Mouse (Mus musculus): ENCODE data around the gene Lpar6. TPM values are rescaled to one million over a fixed set of nuclear protein-coding genes. Genes with fewer than 3 reads are reported as not detected.

The Lpar6 gene
- polyA plus RNA-seq (2014; fragmentation: Nextera tagmentation; extraction: Ambion mirVana), result 17.7 and 17.8 TPM in 2 replicates

- under 1% methylated on average over 19 of the region's 19 CpGs for WGBS
- ATAC-seq (ENCODE audit: low FRiP score), result peak; percentile 81
- Histone ChIP-seq H3K4me1 (ENCODE audit: control insufficient read depth, insufficient read depth, low read length) (peaks cover 10% of the 10 kb centered on the region; the same call in 1 of the 2 replicates), H3K27ac (ENCODE audit: low read depth, low read length) (peak within 1 kb of the TSS; percentile 95), H3K9me3 (ENCODE audit: control insufficient read depth, low read length) (no peaks in the 10 kb centered on the region), H3K9ac (ENCODE audit: low read length) (peak within 1 kb of the TSS; percentile 77), H3K4me2 (peak within 1 kb of the TSS; percentile 54), H3K27me3 (ENCODE audit: control insufficient read depth, insufficient read depth, low read length) (no peaks in the 10 kb centered on the region), H3K36me3 (ENCODE audit: control insufficient read depth, insufficient read depth, low read length) (no peaks in the 10 kb centered on the region), H3K4me3 (ENCODE audit: low read depth, low read length) (peak within 1 kb of the TSS; percentile 56)
- DNase-seq (ENCODE audit: low spot score, missing footprints), result peak; percentile 98
These were observed at the start of gene Lpar6 for GRCm38 (mm10) chr14:73237848-73238321. Lpar6 (plus strand) TSS chr14:73237895.

- H3K4me3 ChIP-seq (ENCODE audit: low read depth, low read length), result no peak overlapping the region
- DNase-seq (ENCODE audit: low spot score, missing footprints) (no peak), ATAC-seq (ENCODE audit: low FRiP score) (no peak)
- H3K27ac ChIP-seq (ENCODE audit: low read depth, low read length), result no peak overlapping the region
- H3K27me3 ChIP-seq (ENCODE audit: control insufficient read depth, insufficient read depth, low read length), result no peaks in the 10 kb centered on the region
- H3K9ac ChIP-seq (ENCODE audit: low read length), result no peak overlapping the region
- H3K4me2 ChIP-seq, result no peak overlapping the region
- no peaks in the 10 kb centered on the region for H3K9me3 ChIP-seq (ENCODE audit: control insufficient read depth, low read length)
- no peaks in the 10 kb centered on the region for H3K4me1 ChIP-seq (ENCODE audit: control insufficient read depth, insufficient read depth, low read length)
- H3K36me3 ChIP-seq (ENCODE audit: control insufficient read depth, insufficient read depth, low read length), result peaks cover 4% of the 10 kb centered on the region; the same call in 1 of the 2 replicates
- WGBS, result 65% methylated on average over 5 of the region's 5 CpGs
These were observed 38.6 kb upstream of the Lpar6 start for GRCm38 (mm10) chr14:73199058-73199457.

GRCm38 (mm10) chr14:73201447-73201846 lies 36.2 kb upstream of the Lpar6 start:
- Histone ChIP-seq H3K9me3 (ENCODE audit: control insufficient read depth, low read length) (no peaks in the 10 kb centered on the region), H3K27me3 (ENCODE audit: control insufficient read depth, insufficient read depth, low read length) (no peaks in the 10 kb centered on the region), H3K4me2 (no peak overlapping the region), H3K36me3 (ENCODE audit: control insufficient read depth, insufficient read depth, low read length) (no peaks in the 10 kb centered on the region; the same call in 1 of the 2 replicates), H3K4me3 (ENCODE audit: low read depth, low read length) (no peak overlapping the region), H3K9ac (ENCODE audit: low read length) (no peak overlapping the region), H3K4me1 (ENCODE audit: control insufficient read depth, insufficient read depth, low read length) (no peaks in the 10 kb centered on the region), H3K27ac (ENCODE audit: low read depth, low read length) (no peak overlapping the region)
- no peak for DNase-seq (ENCODE audit: low spot score, missing footprints)
- WGBS, result 82% methylated on average over 3 of the region's 3 CpGs
- ATAC-seq (ENCODE audit: low FRiP score), result no peak

GRCm38 (mm10) chr14:73204016-73204415 lies 33.7 kb upstream of the Lpar6 start:
- WGBS, result 81% methylated on average over 3 of the region's 3 CpGs
- Histone ChIP-seq H3K27ac (ENCODE audit: low read depth, low read length) (no peak overlapping the region), H3K4me2 (no peak overlapping the region), H3K9me3 (ENCODE audit: control insufficient read depth, low read length) (no peaks in the 10 kb centered on the region), H3K4me1 (ENCODE audit: control insufficient read depth, insufficient read depth, low read length) (no peaks in the 10 kb centered on the region), H3K9ac (ENCODE audit: low read length) (no peak overlapping the region), H3K27me3 (ENCODE audit: control insufficient read depth, insufficient read depth, low read length) (no peaks in the 10 kb centered on the region), H3K4me3 (ENCODE audit: low read depth, low read length) (no peak overlapping the region), H3K36me3 (ENCODE audit: control insufficient read depth, insufficient read depth, low read length) (no peaks in the 10 kb centered on the region)
- no peak for ATAC-seq (ENCODE audit: low FRiP score)
- DNase-seq (ENCODE audit: low spot score, missing footprints), result no peak

GRCm38 (mm10) chr14:73209262-73209661 lies 28.4 kb upstream of the Lpar6 start:
- no peaks in the 10 kb centered on the region for H3K27me3 ChIP-seq (ENCODE audit: control insufficient read depth, insufficient read depth, low read length)
- H3K4me2 ChIP-seq, result no peak overlapping the region
- DNase-seq (ENCODE audit: low spot score, missing footprints), result no peak
- H3K4me1 ChIP-seq (ENCODE audit: control insufficient read depth, insufficient read depth, low read length), result no peaks in the 10 kb centered on the region
- no peak overlapping the region for H3K9ac ChIP-seq (ENCODE audit: low read length)
- H3K4me3 ChIP-seq (ENCODE audit: low read depth, low read length), result no peak overlapping the region
- H3K9me3 ChIP-seq (ENCODE audit: control insufficient read depth, low read length), result no peaks in the 10 kb centered on the region
- ATAC-seq (ENCODE audit: low FRiP score), result no peak
- H3K36me3 ChIP-seq (ENCODE audit: control insufficient read depth, insufficient read depth, low read length), result no peaks in the 10 kb centered on the region
- no peak overlapping the region for H3K27ac ChIP-seq (ENCODE audit: low read depth, low read length)

- Histone ChIP-seq H3K4me1 (ENCODE audit: control insufficient read depth, insufficient read depth, low read length) (no peaks in the 10 kb centered on the region), H3K9ac (ENCODE audit: low read length) (no peak overlapping the region), H3K4me2 (no peak overlapping the region), H3K27ac (ENCODE audit: low read depth, low read length) (no peak overlapping the region), H3K9me3 (ENCODE audit: control insufficient read depth, low read length) (no peaks in the 10 kb centered on the region), H3K4me3 (ENCODE audit: low read depth, low read length) (no peak overlapping the region), H3K27me3 (ENCODE audit: control insufficient read depth, insufficient read depth, low read length) (no peaks in the 10 kb centered on the region), H3K36me3 (ENCODE audit: control insufficient read depth, insufficient read depth, low read length) (no peaks in the 10 kb centered on the region; the same call in 1 of the 2 replicates)
- DNase-seq (ENCODE audit: low spot score, missing footprints) (no peak), ATAC-seq (ENCODE audit: low FRiP score) (no peak)
- WGBS, result 94% methylated on average over 8 of the region's 8 CpGs
These were observed 27.5 kb upstream of the Lpar6 start for GRCm38 (mm10) chr14:73210196-73210595.

GRCm38 (mm10) chr14:73211477-73211876 lies 26.2 kb upstream of the Lpar6 start:
- no peak for DNase-seq (ENCODE audit: low spot score, missing footprints)
- no peak overlapping the region for H3K27ac ChIP-seq (ENCODE audit: low read depth, low read length)
- WGBS, result 97% methylated on average over 5 of the region's 5 CpGs

GRCm38 (mm10) chr14:73217062-73217461 lies 20.6 kb upstream of the Lpar6 start:
- Histone ChIP-seq H3K36me3 (ENCODE audit: control insufficient read depth, insufficient read depth, low read length) (no peaks in the 10 kb centered on the region; the same call in 1 of the 2 replicates), H3K4me3 (ENCODE audit: low read depth, low read length) (no peak overlapping the region), H3K27me3 (ENCODE audit: control insufficient read depth, insufficient read depth, low read length) (no peaks in the 10 kb centered on the region), H3K9me3 (ENCODE audit: control insufficient read depth, low read length) (no peaks in the 10 kb centered on the region), H3K4me1 (ENCODE audit: control insufficient read depth, insufficient read depth, low read length) (no peaks in the 10 kb centered on the region; the same call in 1 of the 2 replicates), H3K4me2 (no peak overlapping the region), H3K9ac (ENCODE audit: low read length) (no peak overlapping the region), H3K27ac (ENCODE audit: low read depth, low read length) (no peak overlapping the region)
- WGBS, result 81% methylated on average over 1 of the region's 1 CpGs
- ATAC-seq (ENCODE audit: low FRiP score), result no peak
- DNase-seq (ENCODE audit: low spot score, missing footprints), result no peak

More at GRCm38 (mm10) chr14:73211477-73211876, 26.2 kb upstream of the Lpar6 start:
- Histone ChIP-seq H3K4me1 (ENCODE audit: control insufficient read depth, insufficient read depth, low read length) (no peaks in the 10 kb centered on the region), H3K36me3 (ENCODE audit: control insufficient read depth, insufficient read depth, low read length) (no peaks in the 10 kb centered on the region; the same call in 1 of the 2 replicates), H3K27me3 (ENCODE audit: control insufficient read depth, insufficient read depth, low read length) (no peaks in the 10 kb centered on the region), H3K9ac (ENCODE audit: low read length) (no peak overlapping the region), H3K4me3 (ENCODE audit: low read depth, low read length) (no peak overlapping the region), H3K4me2 (no peak overlapping the region), H3K9me3 (ENCODE audit: control insufficient read depth, low read length) (no peaks in the 10 kb centered on the region)
- ATAC-seq (ENCODE audit: low FRiP score), result no peak

- DNase-seq (ENCODE audit: low spot score, missing footprints) (no peak), ATAC-seq (ENCODE audit: low FRiP score) (no peak)
- H3K4me3 ChIP-seq (ENCODE audit: low read depth, low read length), result no peak overlapping the region
- H3K4me2 ChIP-seq, result no peak overlapping the region
- H3K9ac ChIP-seq (ENCODE audit: low read length), result no peak overlapping the region
- no peaks in the 10 kb centered on the region for H3K36me3 ChIP-seq (ENCODE audit: control insufficient read depth, insufficient read depth, low read length)
- WGBS, result 90% methylated on average over 9 of the region's 9 CpGs
- no peak overlapping the region for H3K27ac ChIP-seq (ENCODE audit: low read depth, low read length)
- H3K9me3 ChIP-seq (ENCODE audit: control insufficient read depth, low read length), result no peaks in the 10 kb centered on the region
- no peaks in the 10 kb centered on the region for H3K27me3 ChIP-seq (ENCODE audit: control insufficient read depth, insufficient read depth, low read length)
- no peaks in the 10 kb centered on the region; the same call in 1 of the 2 replicates for H3K4me1 ChIP-seq (ENCODE audit: control insufficient read depth, insufficient read depth, low read length)
These were observed 15.3 kb upstream of the Lpar6 start for GRCm38 (mm10) chr14:73222316-73222970.
